Mouse (Mus musculus): ENCODE data around the gene Treml4.

The Treml4 gene

DNA sequence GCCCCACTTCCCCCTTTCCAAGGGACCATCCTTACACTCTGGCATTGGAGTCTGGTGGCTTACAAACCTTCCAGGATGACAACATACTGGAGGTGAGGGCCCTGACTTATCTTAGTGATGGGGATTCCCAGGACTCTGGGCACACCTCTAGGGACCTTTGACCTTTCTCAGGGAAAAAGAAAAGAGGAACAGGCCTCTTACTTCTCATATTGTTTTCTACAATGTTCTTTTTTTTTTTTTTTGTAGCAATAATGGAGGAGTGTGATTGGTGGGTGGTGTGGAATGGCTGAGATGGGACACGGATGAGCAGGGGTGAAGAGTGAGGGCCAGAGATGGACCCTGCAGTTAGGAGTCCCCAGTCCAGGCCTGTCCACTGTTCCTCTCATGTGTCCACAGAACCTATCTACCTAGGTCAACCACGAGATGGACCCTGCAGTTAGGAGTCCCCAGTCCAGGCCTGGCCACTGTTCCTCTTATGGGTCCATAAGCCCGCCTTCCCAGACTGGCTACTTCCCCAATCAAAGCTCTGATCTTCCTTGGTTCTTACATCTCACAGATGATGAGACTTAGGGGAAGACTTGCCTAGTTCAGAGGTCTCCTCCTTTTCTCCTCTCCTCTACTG, at the start of gene Treml4:
Gene Treml4 (plus strand): TSS at position 555 of the 622 bp plus-strand sequence.
- no peak for DNase-seq (ENCODE audit: low spot score)

DNA sequence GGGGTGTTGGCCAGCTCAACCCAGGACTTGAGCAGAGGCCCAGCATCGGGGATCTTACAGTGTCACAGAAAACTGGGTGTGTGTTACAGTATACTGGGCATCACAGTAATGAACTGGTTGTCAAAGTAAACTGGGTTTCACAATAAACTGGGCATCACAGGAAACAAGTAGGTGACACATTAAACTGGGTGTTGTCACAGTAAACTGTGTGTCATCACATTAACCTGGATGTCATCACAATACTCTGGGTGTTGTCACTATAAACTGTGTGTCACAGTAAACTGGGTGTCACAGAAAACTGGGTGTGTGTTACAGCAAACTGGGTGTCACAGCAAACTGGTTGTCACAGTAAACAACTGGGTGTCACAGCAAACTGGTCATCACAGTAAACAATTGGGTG, 48.7 kb upstream of the Treml4 start:
- DNase-seq (ENCODE audit: low spot score), result no peak

DNA sequence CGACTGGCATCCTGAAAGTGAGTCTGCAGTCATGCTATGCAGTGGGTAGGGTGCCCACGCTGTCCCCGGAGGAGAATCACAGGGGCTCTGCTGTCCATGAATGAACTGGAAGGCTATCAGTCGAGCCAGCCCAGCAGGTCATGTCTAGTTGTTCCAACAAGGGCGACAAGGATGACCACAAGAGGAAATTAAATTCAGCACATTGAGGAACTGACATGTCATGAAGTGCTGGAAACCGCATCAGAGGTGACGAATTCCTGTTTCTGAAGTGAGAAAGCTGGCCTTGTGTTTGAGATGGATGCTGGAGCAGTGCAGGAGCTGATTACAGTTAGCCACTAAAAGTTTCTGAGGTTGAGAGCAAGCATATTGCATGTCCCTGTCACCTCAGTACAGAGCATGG, 33.4 kb upstream of the Treml4 start:
- no peak for DNase-seq (ENCODE audit: low spot score)

DNA sequence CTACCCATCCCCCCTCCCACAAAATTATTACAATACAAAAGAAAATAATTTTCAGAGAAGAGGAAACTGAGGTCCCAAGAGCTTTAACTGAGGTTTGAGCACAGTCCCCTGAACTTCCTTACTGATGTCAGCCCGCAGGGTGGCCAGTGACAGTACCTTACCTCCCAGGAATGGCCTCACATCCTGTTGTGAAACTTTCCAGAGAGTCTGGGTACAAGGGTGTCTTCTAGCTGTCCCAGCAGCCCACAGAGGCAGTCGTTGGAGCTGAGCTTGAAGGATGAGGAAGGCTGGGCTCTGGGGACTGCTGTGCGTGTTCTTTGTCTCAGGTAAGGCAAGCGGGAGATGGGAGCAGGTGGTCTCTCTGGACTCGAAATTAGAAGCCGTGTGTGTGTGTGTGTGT, 31.6 kb upstream of the Treml4 start, which contains the start of gene Trem1:
Gene Trem1 (plus strand): TSS at position 251 of the 400 bp plus-strand sequence.
- no peak for DNase-seq (ENCODE audit: low spot score)

DNA sequence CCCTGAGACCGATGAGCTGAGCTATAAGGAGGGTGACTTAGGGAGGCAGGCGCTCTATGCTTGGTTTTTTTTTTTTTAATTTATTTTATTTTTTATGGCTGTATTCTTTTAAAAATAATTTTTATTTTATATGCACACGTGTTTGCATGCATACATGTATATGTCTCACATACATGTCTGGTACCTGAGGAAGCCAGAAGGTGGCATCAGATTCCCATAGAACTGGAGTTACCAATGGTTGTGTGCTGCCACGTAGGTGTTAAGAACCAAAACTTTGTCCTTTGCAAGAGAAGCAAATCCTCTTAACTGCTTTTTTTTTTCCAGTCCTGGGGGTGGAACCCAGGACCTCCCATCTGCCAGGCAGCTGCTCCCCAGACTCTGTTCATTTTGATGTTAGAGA, 30.3 kb upstream of the Treml4 start:
- no peak for DNase-seq (ENCODE audit: low spot score)

DNA sequence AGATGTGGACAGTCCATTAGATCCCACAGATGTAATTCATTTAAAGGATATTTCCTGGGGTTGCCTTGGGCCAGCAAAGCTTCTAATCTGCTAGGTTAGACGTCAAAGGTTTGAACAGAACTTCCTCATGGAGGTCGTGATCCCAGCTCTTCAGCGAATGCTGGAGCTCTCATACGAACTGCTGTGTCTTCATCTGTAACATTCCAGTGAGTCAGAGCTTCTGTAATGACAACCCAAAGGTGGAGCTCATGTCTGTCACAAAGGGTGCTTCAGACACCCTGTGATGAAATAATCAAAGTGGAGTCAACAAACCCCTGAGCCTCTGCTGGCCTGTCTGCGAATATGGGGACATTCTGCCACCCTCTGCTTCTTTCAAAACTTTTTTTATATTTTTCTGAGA, 29.5 kb upstream of the Treml4 start:
- DNase-seq (ENCODE audit: low spot score), result no peak

DNA sequence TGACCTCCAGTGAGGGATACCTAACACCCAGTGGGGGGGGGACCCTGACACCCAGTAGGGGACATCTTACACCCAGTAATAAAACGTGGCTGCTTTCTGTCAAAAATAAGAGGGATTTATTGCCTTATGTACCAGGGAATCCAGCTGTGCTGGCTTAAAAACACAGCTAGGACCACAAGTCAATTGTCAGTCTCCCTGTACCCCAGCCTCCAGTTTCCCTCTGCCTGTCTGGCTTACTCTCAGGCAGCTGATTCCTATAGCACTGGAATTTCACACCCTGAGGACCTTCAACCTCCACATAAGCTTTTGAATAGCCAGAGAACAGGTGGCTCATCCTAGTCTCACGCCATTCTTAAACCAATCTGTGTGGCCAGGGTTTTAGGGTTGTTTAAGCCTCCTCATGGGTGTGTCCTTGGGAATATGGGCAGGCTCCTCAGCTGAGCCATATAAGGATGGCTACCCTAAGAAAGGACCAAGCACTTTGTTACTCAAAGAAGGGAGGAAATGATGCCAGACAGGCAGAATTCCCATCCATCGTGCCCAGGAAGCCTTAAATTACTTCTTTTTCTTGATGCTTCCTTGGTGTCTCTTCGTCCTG, 28.2 kb upstream of the Treml4 start:
- DNase-seq (ENCODE audit: low spot score), result no peak

DNA sequence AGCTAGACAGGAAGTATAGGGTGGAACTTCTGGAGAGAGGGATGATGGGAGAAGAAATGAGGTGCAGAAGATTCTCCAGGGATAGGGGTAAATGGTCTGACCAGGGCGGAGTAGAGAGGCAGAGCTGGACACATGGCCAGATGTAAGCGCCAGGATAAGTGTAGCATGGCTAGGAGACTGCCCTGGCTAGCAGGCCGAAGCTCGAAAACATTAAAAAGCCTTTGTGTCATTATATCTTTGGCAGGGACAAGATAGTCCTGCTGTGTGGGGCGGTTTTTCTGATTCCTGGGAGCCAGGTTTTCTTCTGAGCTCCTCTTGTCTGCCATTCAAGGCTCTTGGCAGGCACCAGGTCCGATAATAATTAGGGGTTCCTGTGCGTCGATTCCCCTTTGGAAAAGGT, 26.5 kb upstream of the Treml4 start:
- no peak for DNase-seq (ENCODE audit: low spot score)

DNA sequence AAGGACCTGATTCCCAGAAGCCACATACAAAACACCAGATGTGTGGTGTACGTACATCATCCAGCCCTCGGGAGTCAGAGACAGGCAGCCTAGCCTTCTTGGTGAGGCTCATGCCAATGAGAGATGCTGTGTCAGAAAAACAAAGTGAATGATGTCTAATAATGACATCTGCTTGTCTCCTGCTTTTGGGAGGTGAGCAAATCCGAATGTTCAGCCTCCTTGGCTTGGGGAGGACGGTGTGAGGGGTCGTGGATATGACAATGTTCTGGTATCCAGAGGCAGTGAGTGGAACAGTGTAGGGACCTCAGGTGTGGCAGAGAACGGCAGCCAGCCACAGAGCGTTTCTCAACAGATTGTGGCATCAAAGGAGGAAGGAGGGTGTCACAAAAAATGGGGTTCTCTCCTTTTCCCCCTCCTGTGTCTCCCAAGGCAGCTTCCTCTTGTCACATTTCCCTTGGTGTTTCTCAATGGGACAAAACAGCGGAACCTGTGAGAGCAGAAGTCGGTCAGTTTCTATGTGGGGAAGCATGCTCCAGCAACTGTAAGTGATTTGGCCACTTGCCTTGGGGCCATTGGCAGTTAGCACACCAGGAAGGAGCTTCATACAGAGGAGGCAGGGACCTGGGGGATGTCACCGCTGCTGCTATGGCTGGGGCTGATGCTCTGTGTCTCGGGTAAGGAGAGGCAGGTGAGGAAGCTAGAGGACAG, 16.7 kb upstream of the Treml4 start, which contains the start of gene Trem3:
Gene Trem3 (plus strand): TSS at position 557 of the 708 bp plus-strand sequence.
- DNase-seq (ENCODE audit: low spot score), result no peak

DNA sequence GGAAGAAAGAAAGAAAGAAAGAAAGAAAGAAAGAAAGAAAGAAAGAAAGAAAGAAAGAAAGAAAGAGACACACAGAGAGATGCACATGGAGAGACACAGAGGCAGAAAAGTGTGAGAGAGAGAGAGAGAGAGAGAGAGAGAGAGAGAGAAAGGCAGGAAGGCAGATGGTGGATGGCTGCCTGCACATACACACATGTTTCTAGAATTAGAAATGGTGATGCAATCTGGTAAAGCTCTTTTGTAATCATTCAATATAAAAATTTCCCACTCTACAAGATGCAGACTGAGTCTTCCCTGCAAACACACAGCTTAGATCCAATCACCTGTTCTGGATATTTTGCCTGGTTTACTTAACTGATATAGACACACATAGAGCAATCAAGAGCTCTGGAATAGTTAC, 15.1 kb upstream of the Treml4 start:
- DNase-seq (ENCODE audit: low spot score), result no peak

DNA sequence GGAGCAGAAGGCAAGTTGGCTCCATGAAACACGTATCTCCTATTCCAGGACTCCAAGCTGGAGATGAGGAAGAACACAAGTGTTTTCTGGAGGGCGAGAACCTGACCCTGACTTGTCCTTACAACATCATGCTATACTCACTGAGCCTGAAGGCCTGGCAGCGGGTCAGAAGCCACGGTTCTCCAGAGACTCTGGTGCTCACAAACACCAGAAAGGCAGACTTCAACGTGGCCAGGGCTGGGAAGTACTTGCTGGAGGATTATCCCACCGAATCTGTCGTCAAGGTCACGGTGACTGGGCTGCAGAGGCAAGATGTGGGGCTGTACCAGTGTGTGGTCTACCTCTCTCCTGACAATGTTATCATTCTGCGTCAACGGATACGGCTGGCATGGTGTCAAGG, 14.6 kb upstream of the Treml4 start:
- no peak for DNase-seq (ENCODE audit: low spot score)

DNA sequence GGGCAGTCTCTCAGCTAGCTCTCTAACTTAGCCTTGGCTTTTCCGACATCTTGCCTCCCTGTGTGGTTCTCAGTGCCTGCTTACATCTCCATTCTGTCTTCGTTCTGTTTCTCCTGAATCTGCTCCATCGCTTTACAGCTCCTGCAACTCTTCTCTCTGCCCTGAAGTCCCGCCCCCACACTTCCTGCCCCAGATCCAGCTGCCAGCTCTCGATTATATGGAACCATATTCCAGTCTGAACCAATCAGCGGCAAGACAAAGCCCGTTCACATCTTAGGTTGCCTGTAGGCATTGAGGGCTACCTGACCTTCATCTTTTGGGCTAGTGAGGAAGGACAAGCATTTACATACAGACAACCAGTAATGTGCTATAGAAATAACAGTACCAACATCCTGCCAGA, 13.5 kb upstream of the Treml4 start:
- DNase-seq (ENCODE audit: low spot score), result no peak

DNA sequence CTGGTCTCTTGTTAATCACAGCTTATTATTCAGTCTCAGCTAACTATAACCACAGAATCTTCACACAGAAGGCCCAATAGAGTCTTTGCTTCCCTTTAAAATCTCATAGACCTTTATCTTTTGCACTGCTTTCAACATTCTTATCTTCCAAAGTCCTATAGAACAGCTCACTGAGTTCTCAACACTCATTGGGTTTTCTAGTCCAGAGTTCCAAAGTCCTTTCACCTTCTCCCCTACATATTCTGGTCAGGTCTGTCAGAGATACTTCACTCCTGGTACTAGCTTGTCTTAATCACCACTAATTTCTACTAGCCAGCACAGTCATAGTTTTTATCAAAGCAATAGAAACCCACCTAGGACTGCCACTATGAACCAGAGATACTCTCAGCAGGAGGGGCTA, 7.5 kb upstream of the Treml4 start:
- no peak for DNase-seq (ENCODE audit: low spot score)

DNA sequence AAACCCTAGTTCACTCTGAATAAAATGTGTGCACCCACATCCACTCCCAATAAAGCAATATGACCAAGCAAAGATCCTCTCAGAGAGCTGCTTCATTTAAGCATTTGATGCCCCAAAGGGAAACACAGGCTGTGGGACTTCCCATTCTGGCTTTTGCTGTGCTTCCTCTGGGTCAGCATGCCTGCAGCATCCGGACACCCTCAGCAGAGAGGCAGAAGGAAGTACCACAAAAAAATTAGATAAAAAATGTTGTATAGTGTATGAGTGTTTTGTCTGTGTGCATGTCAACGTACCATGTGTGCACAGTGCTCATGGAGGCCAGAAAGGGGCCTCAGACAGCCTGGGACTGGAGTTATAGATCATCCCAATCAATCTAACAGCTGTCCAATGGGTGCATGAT, 2.2 kb upstream of the Treml4 start:
- DNase-seq (ENCODE audit: low spot score), result no peak

DNA sequence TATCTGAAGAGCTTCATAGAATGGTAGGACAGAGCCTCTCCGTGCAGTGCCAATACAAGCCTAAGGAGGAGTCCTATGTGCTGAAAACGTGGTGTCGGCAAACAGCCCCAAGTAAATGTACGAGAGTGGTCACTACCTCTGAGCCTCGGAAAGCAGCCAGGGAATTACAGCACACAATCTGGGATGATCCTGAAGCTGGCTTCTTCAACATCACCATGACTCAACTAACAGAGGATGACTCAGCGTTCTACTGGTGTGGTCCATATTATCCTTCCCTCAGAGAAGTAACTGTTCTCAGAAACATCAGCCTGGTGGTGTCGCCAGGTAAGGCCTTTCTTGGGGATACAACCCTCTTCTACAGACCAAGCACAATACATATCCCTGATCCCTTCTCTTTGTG, 567 bp downstream of the Treml4 start:
- no peak for DNase-seq (ENCODE audit: low spot score)

DNA sequence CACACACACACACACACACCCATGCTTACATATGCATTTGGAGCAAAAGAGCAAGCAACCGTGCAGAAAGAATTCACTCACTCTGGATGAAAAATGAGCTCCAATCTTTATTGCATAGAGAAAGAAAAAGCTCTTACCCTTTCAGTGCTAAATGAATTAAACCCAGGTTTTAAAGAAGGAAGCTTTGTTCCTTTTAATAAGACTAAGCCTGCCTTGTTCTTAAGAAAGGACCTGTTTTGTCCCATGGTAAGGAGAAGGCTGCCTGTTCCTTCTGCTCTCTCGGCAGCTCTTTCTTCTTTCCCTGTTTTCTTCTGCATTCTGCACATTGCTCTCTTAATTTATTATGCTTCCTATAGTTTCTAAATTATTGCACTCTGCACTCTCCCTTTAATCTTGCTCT, 2.0 kb downstream of the Treml4 start:
- no peak for DNase-seq (ENCODE audit: low spot score)

DNA sequence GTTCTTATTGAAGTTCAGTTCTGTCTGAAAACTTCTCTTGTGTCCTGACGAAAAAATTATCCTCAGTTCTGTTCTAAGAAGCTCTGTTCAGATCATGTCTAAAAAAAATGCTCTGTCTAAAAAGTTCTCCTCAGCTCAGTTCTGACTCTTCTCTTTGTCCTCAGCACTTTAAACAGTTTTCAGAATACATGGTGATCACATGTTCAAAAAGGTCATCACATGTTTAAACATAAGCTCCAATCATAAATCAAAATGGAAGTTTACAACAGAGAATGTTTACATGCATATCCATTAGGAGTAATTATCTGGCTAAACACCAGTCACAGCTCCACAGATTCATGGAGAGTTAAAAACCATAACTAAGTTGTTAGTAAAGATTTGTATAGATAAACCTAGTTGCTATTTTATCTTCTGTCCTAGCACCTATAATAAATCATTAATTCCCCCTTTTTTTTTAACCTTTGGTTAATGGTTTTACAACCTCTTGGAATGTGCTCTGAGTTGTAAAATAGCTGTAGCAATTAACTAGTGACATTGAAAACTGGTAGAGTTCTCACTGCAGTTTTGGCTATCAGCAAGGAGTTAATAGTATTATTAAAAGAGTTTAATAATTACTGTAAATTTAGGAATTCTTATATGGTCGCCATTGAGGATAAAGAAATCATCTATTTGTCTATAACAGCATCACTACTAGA, 2.7 kb downstream of the Treml4 start:
- DNase-seq (ENCODE audit: low spot score), result no peak

DNA sequence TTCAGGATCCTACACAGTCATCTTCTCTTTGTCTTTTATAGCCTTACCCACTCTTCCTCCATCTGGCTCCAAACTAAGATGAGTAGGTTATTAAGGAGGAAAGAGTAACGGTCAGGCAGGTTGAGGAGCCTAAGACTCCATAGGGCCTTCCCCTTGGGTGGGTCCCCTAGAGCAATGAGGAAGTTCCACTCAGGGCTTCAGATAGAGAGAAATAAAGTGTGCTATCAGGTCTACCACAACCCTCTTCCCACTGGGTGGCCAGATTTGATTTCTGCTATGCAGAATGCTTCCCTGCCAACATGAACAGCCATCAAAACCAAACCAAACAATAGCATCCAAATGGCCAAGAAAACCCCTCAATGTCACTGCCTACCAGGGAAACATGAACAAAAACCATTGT, 3.5 kb downstream of the Treml4 start:
- no peak for DNase-seq (ENCODE audit: low spot score)

DNA sequence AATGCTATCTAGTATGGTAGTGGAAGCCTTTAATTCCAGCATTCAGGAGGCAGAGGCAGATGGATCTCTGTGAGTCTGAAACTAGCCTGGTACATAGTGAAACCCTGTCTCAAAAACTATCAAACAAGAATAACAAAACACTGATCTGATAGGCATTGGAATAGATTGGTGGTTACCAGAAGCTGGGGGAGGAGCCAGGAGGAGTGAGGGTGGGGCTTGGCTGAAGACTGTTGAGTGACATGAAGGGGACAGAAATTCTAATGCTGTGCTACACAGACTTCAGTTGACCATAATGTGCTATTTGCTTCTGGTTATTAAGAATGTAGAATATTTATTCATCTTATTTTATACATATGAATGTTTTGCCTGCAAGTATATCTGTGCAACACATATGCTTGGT, 4.2 kb downstream of the Treml4 start:
- DNase-seq (ENCODE audit: low spot score), result no peak

DNA sequence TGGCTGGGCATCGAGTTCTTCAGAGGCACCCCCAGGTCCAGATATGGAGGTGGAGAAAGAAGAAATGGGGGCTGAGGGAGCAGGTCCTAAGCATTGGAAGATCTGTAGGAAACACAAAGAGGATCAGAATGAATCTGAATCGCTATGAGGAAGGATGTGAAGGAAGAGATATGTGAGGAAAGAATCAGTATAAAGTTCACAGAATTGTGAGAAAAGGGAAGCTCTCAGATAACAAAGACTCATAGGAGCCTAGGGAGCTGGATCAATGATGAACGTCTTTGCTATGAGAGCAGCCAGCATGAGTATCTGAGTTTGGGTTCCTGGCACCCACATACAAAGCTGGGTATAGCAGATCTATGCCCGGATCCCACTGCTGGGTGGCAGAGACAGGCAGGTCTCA, 5.7 kb downstream of the Treml4 start:
- no peak for DNase-seq (ENCODE audit: low spot score)

DNA sequence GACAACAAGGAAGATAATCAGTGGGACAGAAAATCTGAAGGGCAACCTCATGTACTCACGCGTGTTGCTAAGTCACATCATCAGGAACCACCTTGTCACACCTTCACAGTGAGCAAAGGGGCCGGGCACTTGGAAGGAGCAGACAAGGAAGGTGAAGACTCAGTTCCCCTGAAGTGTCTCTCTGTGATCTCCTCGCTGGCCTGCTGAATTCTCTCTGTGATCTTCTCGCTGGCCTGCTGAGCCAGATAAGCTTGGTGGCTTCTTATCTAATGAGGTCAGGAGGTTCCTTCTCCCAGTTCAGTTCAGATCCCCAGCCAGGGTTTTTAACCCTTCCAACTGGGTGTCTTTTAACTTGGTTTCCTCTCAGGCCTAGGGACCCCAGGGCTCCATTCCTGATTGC, 8.1 kb downstream of the Treml4 start:
- DNase-seq (ENCODE audit: low spot score), result no peak

DNA sequence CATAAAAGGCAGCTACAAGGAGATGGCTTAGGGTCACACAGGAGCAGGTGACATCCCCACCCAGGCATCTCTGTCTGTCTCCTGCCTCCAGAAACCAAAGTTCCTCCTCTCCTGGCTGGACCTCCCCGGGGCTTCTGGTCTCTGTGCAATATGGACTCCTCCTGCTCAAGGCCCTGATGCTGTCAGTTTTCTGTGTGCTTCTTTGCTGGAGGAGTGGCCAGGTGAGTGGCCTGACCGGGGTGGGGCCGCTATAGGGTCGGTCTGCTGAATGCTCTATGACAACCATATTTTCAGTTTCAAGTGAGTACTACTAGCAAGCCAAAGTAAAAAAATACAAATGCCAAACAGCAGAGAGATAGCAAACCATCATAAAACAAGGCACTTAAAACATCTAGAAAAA, 8.5 kb downstream of the Treml4 start:
- no peak for DNase-seq (ENCODE audit: low spot score)

DNA sequence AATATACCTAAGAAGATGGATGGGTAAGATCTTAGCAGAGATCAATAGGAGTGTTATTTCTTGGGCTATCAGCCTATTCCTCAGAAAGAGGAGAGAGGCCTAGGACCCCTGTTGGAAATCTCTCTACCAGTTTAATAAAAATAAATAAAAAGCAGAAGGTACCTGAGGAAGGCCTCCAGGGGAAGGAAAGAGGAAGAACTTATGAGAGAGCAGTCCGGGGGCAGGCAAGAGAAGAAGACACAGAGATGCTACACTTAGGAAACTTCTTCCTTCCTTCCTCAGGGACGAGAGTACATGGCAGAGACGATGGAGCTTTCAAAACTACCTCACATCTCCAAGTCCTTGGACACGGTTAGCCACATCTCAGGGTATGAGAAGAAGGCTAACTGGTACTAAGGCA, 10.0 kb downstream of the Treml4 start:
- DNase-seq (ENCODE audit: low spot score), result no peak

All from T-cell, adult 2 months (primary cell).